Mouse (Mus musculus): ENCODE results near the gene Oprd1. TPM values are rescaled to one million over a fixed set of nuclear protein-coding genes. Genes with fewer than 3 reads are reported as not detected.

The Oprd1 gene
- not detected in 4 replicates for total RNA-seq (2023; ENCODE audit: inconsistent age)

DNA sequence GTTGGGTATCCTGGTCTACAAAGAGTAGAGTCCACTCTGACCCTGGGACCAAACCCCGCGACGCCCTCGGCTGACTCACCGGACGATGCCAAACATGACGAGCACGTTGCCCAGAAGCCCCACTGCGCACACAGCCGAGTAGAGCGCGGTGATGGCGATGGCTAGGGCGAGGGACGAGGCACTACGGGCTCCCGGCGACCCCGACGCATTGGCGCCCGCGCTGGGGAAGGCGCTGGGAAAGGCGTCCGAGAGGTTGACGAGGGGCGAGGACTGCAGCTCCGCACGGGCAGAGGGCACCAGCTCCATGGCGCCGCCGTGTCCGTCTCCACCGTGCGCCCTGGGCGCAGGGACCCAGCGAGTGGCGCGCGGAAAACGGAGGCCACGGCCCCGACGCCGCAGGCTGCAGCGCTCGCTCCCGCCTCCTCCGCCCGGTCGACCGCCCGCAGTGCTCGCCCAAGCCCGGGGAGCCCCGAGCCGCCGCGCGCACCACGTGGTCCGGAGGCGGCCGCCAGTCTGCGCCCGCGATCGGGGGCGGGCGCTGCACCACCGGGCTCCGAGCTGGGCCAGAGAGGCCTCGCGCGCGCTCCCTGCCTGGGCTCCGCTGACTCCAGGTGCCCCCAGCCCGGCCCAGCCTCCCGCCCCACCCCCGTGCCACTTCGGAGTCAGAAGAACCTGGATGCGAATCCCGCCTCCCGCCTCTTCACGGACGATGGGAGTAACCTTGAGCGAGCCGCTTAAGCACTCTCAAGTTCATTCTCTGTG, at the start of gene Oprd1:
Gene Oprd1 (minus strand): TSS at position 407 of the 762 bp plus-strand sequence.

GRCm38 (mm10) chr4:132074933-132075769, 69.1 kb downstream of the Oprd1 start, which contains the start of gene Epb41:
Gene Epb41, minus strand, starts transcription at chr4:132075321.

GRCm38 (mm10) chr4:132074077-132074932, 70.0 kb downstream of the Oprd1 start, which contains the start of gene Gm10300:
Gene Gm10300, plus strand, starts transcription at chr4:132074697.

Other genes with a start within 250 kb of the Oprd1 start
- not detected in 4 replicates for gene Tmem200b, start 222.7 kb downstream of the Oprd1 start, total RNA-seq (2023; ENCODE audit: inconsistent age)
- gene Gm10300, start 69.8 kb downstream of the Oprd1 start, total RNA-seq (2023; ENCODE audit: inconsistent age): 0.29 to 0.30 TPM in 2 of 4 replicates, not detected in the others
- gene Epb41, start 69.2 kb downstream of the Oprd1 start, total RNA-seq (2023; ENCODE audit: inconsistent age): 66.4 to 77.4 TPM (median 73.4 TPM) in 4 replicates
- 79.5 to 88.0 TPM (median 83.0 TPM) in 4 replicates for gene Ythdf2, start 67.8 kb upstream of the Oprd1 start, total RNA-seq (2023; ENCODE audit: inconsistent age)
- 37.3 to 46.2 TPM (median 38.9 TPM) in 4 replicates for gene Gmeb1, start 117.1 kb upstream of the Oprd1 start, total RNA-seq (2023; ENCODE audit: inconsistent age)
- gene Taf12, start 129.9 kb upstream of the Oprd1 start, total RNA-seq (2023; ENCODE audit: inconsistent age): 34.4 to 42.6 TPM (median 35.9 TPM) in 4 replicates
- not detected in 4 replicates for gene Rab42, start 158.9 kb upstream of the Oprd1 start, total RNA-seq (2023; ENCODE audit: inconsistent age)
- 33.5 to 46.1 TPM (median 39.3 TPM) in 4 replicates for gene Trnau1ap, start 185.1 kb upstream of the Oprd1 start, total RNA-seq (2023; ENCODE audit: inconsistent age)
- gene Rcc1, start 209.1 kb upstream of the Oprd1 start, total RNA-seq (2023; ENCODE audit: inconsistent age): 15.2 to 22.8 TPM (median 17.3 TPM) in 4 replicates

Data from B cell, adult (primary cell).